Comparison of ENCODE assay signal across 9 mouse cellular contexts in genomic region chr11:59483212-59483611, GRCm38 (mm10). TPM values are rescaled to one million over a fixed set of nuclear protein-coding genes. Genes with fewer than 3 reads are reported as not detected.
DNase-seq lines count a peak whose midpoint lies in the region; ATAC-seq and TF ChIP-seq lines count a peak whose summit lies in the region.
"Had no signal": no experiment of that assay in that cellular context is flagged by ENCODE, and none has a peak within 500 bp of the region (broad histone marks: within the 10 kb centered on the region; RNA-seq: fewer than 3 reads in every experiment).

No protein-coding gene starts in this region.

- intact Hi-C loops in left cerebral cortex, postnatal 25 days (cut with DNase I) = loop anchor here (1.0 kb wide), 1 partner anchor 181 kb away; no protein-coding TSS in a partner anchor

- H3K9ac ChIP-seq in embryonic facial prominence, embryonic 14.5 days (ENCODE audit: low read depth, low read length) = no peak overlapping the region
- no peak overlapping the region for H3K9ac ChIP-seq in liver, embryonic 14.5 days (replicated peaks)
- H3K9ac ChIP-seq: midbrain, embryonic 12.5 days had no signal

- WGBS in embryonic facial prominence, embryonic 14.5 days = 12% methylated on average over 2 of the region's 2 CpGs
- 9% methylated on average over 2 of the region's 2 CpGs for WGBS in liver, embryonic 14.5 days (ENCODE audit: insufficient replicate concordance)

- H3K27ac ChIP-seq in embryonic facial prominence, embryonic 14.5 days (replicated peaks; ENCODE audit: low read depth, low read length) = no peak overlapping the region
- H3K27ac ChIP-seq in liver, embryonic 14.5 days = no peak overlapping the region
- H3K27ac ChIP-seq: midbrain, embryonic 12.5 days had no signal

- no peaks in the 10 kb centered on the region for H3K27me3 ChIP-seq in embryonic facial prominence, embryonic 14.5 days (replicated peaks; ENCODE audit: control insufficient read depth, insufficient read depth, low read length)
- H3K27me3 ChIP-seq in liver, embryonic 14.5 days (ENCODE audit: control insufficient read depth, insufficient read depth, low read length) = no peaks in the 10 kb centered on the region
- H3K27me3 ChIP-seq: midbrain, embryonic 12.5 days had no signal

- H3K4me1 ChIP-seq in embryonic facial prominence, embryonic 14.5 days (ENCODE audit: control insufficient read depth, insufficient read depth, low read length) = no peaks in the 10 kb centered on the region
- H3K4me1 ChIP-seq in liver, embryonic 14.5 days (replicated peaks; ENCODE audit: control insufficient read depth in 2 of 2, insufficient read depth in 2 of 2, low read length in 1 of 2) = no peaks in the 10 kb centered on the region
- H3K4me1 ChIP-seq: midbrain, embryonic 12.5 days had no signal

- peaks cover 30% of the 10 kb centered on the region for H3K36me3 ChIP-seq in embryonic facial prominence, embryonic 14.5 days (ENCODE audit: control insufficient read depth, insufficient read depth, low read length)
- H3K36me3 ChIP-seq in liver, embryonic 14.5 days (replicated peaks; ENCODE audit: control insufficient read depth, insufficient read depth, low read depth) = no peaks in the 10 kb centered on the region; the same call in 1 of the 2 replicates

- no peak for TF ChIP-seq EP300 in liver, embryonic 14.5 days (IDR thresholded peaks at IDR 0.05; ENCODE audit: low read depth)

- no peak overlapping the region for H3K4me3 ChIP-seq in embryonic facial prominence, embryonic 14.5 days (ENCODE audit: low read depth, low read length)
- H3K4me3 ChIP-seq in liver, embryonic 14.5 days (ENCODE audit: insufficient read depth in 1 of 2, low read depth in 2 of 2, low read length in 2 of 2) = no peak overlapping the region
- H3K4me3 ChIP-seq: midbrain, embryonic 12.5 days had no signal

- no peaks in the 10 kb centered on the region for H3K9me3 ChIP-seq in embryonic facial prominence, embryonic 14.5 days (ENCODE audit: control insufficient read depth, low read length)
- H3K9me3 ChIP-seq in liver, embryonic 14.5 days (ENCODE audit: control insufficient read depth, low read length) = no peaks in the 10 kb centered on the region
- H3K9me3 ChIP-seq: midbrain, embryonic 12.5 days had no signal

- peak; percentile 56 to 62 for DNase-seq in cerebellum, adult 18-20 months
- DNase-seq in cerebellum, adult 11 months = no peak
- DNase-seq in left cerebral cortex, postnatal 25 days (ENCODE audit: low spot score in 2 of 2) = peak; percentile 52 to 69
- DNase-seq in left cerebral cortex, adult 8-10 months (ENCODE audit: low spot score in 2 of 2) = no peak
- DNase-seq in adipocyte (ENCODE audit: low spot score) = peak; percentile 78
- peak; percentile 73 for DNase-seq in embryonic facial prominence, embryonic 14.5 days (ENCODE audit: low spot score)
- DNase-seq in liver, embryonic 14.5 days (ENCODE audit: low read depth in 3 of 3, low spot score in 3 of 3) = no peak
- DNase-seq in thymus, postnatal 4 days = peak; percentile 50

- ATAC-seq in embryonic facial prominence, embryonic 14.5 days (ENCODE audit: low read depth) = no peak
- ATAC-seq in liver, embryonic 14.5 days (ENCODE audit: insufficient read depth) = no peak

- TF ChIP-seq CTCF in liver, embryonic 14.5 days (IDR thresholded peaks at IDR 0.05; ENCODE audit: low read depth) = peak; percentile 58; the same call in 1 of the 2 replicates

- H3K4me2 ChIP-seq in embryonic facial prominence, embryonic 14.5 days (ENCODE audit: low read depth, low read length) = no peak overlapping the region
- no peak overlapping the region for H3K4me2 ChIP-seq in liver, embryonic 14.5 days (ENCODE audit: low read depth)
- H3K4me2 ChIP-seq: midbrain, embryonic 12.5 days had no signal

RNA-seq across cellular contexts. Expression of gene Zfp867, which starts 10.9 kb away (rescaled TPM):
- 1 to 10 TPM; 3.3 to 3.7 TPM for total RNA-seq in left cerebral cortex, postnatal 25 days (2021)
- total RNA-seq in left cerebral cortex, adult 8-10 months (2022) = 1 to 10 TPM; 3.5 to 5.4 (median 4.3) TPM
- 8.8 and 11.0 TPM in 2 replicates for polyA plus RNA-seq in embryonic facial prominence, embryonic 14.5 days (2014; fragmentation: Nextera tagmentation; extraction: Ambion mirVana)
- 0.38 and 0.51 TPM in 2 replicates for polyA plus RNA-seq in liver, embryonic 14.5 days (2012; rRNA removed)
- 1.4 and 1.5 TPM in 2 replicates for polyA plus RNA-seq in liver, embryonic 14.5 days (2014; fragmentation: Nextera tagmentation; extraction: Ambion mirVana)

RNA-seq across cellular contexts. Expression of gene Snap47, which starts 32.2 kb away (rescaled TPM):
- 100 to 1,000 TPM; 384 to 420 TPM for total RNA-seq in left cerebral cortex, postnatal 25 days (2021)
- 100 to 1,000 TPM; 364 to 399 (median 383) TPM for total RNA-seq in left cerebral cortex, adult 8-10 months (2022)
- 124 and 142 TPM in 2 replicates for polyA plus RNA-seq in embryonic facial prominence, embryonic 14.5 days (2014; fragmentation: Nextera tagmentation; extraction: Ambion mirVana)
- 11.2 and 12.4 TPM in 2 replicates for polyA plus RNA-seq in liver, embryonic 14.5 days (2012; rRNA removed)
- polyA plus RNA-seq in liver, embryonic 14.5 days (2014; fragmentation: Nextera tagmentation; extraction: Ambion mirVana) = 21.6 and 26.5 TPM in 2 replicates

RNA-seq across cellular contexts. Expression of gene Jmjd4, which starts 33.4 kb away (rescaled TPM):
- total RNA-seq in left cerebral cortex, postnatal 25 days (2021) = 10 to 100 TPM; 28.4 to 28.9 TPM
- 10 to 100 TPM; 26.0 to 29.1 (median 26.6) TPM for total RNA-seq in left cerebral cortex, adult 8-10 months (2022)
- 9.7 and 11.1 TPM in 2 replicates for polyA plus RNA-seq in embryonic facial prominence, embryonic 14.5 days (2014; fragmentation: Nextera tagmentation; extraction: Ambion mirVana)
- polyA plus RNA-seq in liver, embryonic 14.5 days (2012; rRNA removed) = 2.5 and 3.2 TPM in 2 replicates
- 3.5 and 3.8 TPM in 2 replicates for polyA plus RNA-seq in liver, embryonic 14.5 days (2014; fragmentation: Nextera tagmentation; extraction: Ambion mirVana)

RNA-seq across cellular contexts. Expression of gene Zkscan17, which starts 43.3 kb away (rescaled TPM):
- 1 to 10 TPM; 8.8 to 9.5 TPM for total RNA-seq in left cerebral cortex, postnatal 25 days (2021)
- total RNA-seq in left cerebral cortex, adult 8-10 months (2022) = 10 to 100 TPM in 3 of 4 experiments, 1 to 10 TPM in 1; 9.6 to 11.9 (median 10.5) TPM
- 17.1 and 19.7 TPM in 2 replicates for polyA plus RNA-seq in embryonic facial prominence, embryonic 14.5 days (2014; fragmentation: Nextera tagmentation; extraction: Ambion mirVana)
- 2.1 and 2.3 TPM in 2 replicates for polyA plus RNA-seq in liver, embryonic 14.5 days (2012; rRNA removed)
- 2.9 and 3.4 TPM in 2 replicates for polyA plus RNA-seq in liver, embryonic 14.5 days (2014; fragmentation: Nextera tagmentation; extraction: Ambion mirVana)

RNA-seq across cellular contexts. Expression of gene Nlrp3, which starts 58.2 kb away (rescaled TPM):
- under 1 TPM; 0.85 to 0.87 TPM for total RNA-seq in left cerebral cortex, postnatal 25 days (2021)
- 1 to 10 TPM; 1.3 to 4.3 (median 1.9) TPM for total RNA-seq in left cerebral cortex, adult 8-10 months (2022)
- polyA plus RNA-seq in embryonic facial prominence, embryonic 14.5 days (2014; fragmentation: Nextera tagmentation; extraction: Ambion mirVana) = 0.29 and 0.45 TPM in 2 replicates
- polyA plus RNA-seq in liver, embryonic 14.5 days (2012; rRNA removed) = 0.42 and 0.54 TPM in 2 replicates
- polyA plus RNA-seq in liver, embryonic 14.5 days (2014; fragmentation: Nextera tagmentation; extraction: Ambion mirVana) = 0.25 and 0.39 TPM in 2 replicates

Comparison
In these comparisons a context has a peak if more than half of its experiments do, and no peak if none do; other contexts are left out.
1. DNase-seq: peak in cerebellum, adult 18-20 months (2 of 2), left cerebral cortex, postnatal 25 days (2 of 2), adipocyte (single experiment), embryonic facial prominence, embryonic 14.5 days (single experiment) and thymus, postnatal 4 days (single experiment); none in cerebellum, adult 11 months (single experiment), left cerebral cortex, adult 8-10 months (0 of 2) and liver, embryonic 14.5 days (0 of 3).